Mouse (Mus musculus): ENCODE results near the gene Ganc.

Ganc gene

GRCm38 (mm10) chr2:120403653-120403985 is at the start of gene Ganc:
Gene Ganc (plus strand): TSS chr2:120403896.
- no peak for DNase-seq

DNA sequence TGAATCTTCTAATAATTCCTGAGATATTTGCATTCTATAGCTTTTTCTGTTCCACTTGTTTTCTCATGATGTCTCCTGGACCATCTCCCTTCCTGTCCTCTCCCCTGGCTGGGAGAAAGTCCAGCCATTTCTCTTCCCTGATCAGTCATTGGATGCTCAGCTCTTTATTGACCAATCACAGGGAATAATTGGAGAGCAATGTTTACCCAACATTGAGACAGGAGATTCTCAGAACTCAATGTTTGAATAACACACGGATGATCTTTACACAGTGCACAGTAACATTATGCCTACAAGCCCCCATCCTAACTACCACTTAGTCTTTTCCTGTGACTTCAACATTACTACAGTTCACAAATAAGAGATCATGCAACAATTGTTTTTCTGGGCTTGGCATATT is 43.3 kb upstream of the Ganc start:
- no peak for DNase-seq

- no peak for DNase-seq
These were observed 37.2 kb upstream of the Ganc start for GRCm38 (mm10) chr2:120366501-120366900.

DNA sequence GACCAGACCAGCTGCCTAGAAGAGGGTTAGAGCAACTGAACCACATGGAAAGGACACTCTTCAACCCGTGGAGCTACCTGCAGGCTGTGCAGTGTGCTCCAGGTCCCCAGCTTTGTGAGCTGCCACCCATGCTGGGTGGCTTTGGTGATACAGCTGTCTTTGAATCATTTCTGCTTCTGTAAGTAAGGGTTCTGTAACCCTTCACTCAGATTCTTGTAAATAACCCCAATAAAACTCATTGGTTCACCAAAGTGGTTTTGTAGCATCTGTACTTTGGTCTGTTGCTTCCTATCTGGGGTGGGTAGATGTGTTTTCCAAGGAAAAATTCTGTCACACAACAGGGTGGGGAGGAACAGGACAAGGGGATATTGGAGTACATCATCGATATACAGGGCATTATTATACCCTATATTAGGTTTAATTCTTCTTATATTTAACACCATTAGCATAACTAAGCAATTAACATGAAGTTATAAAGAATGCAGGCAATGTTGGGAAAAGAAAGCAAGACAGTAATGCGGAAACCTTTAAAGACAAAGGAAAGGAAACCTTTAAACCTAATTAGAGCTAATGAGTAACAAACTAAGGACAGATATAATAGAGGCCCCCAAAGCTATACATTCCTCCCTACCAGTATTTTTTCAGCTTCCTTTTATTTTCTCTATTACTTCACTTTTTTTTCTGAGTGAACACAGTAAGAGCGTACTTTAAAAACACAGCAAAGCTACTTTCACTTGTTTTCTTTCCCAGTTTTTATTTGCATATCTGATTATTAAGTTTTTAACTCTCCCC is 36.1 kb upstream of the Ganc start:
- DNase-seq = no peak

DNA sequence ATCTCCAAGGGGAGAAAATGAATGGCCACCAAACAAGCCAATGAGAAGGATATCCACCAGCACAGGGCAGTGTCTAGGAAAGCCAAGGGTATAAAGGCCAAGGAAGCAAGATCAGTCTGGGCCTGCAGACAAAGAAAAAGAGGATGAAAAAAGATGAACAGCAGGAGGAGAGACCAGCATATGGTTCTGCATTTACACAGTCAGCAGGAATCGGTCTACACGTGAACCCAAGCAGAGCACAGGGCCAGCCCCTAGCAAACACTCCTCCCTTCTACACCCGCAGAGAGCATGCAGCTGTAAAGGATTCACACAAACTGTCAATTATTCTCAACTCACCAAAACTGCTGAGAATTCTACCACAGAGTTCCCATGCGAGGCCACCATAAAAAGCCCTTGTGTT is 29.8 kb upstream of the Ganc start:
- no peak for DNase-seq

DNA sequence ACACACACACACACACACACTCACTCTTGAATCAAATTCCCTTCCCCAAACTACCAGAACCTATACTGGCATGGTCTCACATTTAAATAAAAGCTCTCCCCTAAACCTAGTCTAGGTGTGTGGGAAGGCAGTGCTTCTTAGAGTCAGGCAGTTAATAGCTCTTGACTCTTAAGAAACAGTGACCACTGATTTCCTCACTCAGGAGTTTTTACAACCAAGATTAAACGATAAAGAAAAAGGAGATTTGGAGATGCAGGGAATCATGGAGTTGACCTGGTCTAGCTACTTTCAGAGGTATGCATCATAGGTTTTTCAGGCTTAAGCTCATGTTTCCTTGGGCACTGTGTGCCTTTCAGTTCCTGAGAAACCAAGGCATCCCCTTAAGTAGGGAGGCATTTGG is 17.4 kb upstream of the Ganc start:
- DNase-seq = no peak

GRCm38 (mm10) chr2:120387291-120387690 is 16.4 kb upstream of the Ganc start:
- DNase-seq = no peak

- DNase-seq = no peak
These were observed 14.3 kb upstream of the Ganc start for GRCm38 (mm10) chr2:120389376-120389775.

- DNase-seq = no peak
These were observed 12.8 kb upstream of the Ganc start for GRCm38 (mm10) chr2:120390934-120391333.

- DNase-seq = no peak
These were observed 11.3 kb upstream of the Ganc start for GRCm38 (mm10) chr2:120392406-120392805.

GRCm38 (mm10) chr2:120397951-120398350 is 5.7 kb upstream of the Ganc start:
- peak; percentile 39 for DNase-seq

- DNase-seq = no peak
These were observed 883 bp upstream of the Ganc start for GRCm38 (mm10) chr2:120402813-120403212.

GRCm38 (mm10) chr2:120403986-120404822 is 508 bp downstream of the Ganc start, which contains the start of gene Tmem87a:
Gene Tmem87a (minus strand): TSS chr2:120404113.
- peak; percentile 96 for DNase-seq

DNA sequence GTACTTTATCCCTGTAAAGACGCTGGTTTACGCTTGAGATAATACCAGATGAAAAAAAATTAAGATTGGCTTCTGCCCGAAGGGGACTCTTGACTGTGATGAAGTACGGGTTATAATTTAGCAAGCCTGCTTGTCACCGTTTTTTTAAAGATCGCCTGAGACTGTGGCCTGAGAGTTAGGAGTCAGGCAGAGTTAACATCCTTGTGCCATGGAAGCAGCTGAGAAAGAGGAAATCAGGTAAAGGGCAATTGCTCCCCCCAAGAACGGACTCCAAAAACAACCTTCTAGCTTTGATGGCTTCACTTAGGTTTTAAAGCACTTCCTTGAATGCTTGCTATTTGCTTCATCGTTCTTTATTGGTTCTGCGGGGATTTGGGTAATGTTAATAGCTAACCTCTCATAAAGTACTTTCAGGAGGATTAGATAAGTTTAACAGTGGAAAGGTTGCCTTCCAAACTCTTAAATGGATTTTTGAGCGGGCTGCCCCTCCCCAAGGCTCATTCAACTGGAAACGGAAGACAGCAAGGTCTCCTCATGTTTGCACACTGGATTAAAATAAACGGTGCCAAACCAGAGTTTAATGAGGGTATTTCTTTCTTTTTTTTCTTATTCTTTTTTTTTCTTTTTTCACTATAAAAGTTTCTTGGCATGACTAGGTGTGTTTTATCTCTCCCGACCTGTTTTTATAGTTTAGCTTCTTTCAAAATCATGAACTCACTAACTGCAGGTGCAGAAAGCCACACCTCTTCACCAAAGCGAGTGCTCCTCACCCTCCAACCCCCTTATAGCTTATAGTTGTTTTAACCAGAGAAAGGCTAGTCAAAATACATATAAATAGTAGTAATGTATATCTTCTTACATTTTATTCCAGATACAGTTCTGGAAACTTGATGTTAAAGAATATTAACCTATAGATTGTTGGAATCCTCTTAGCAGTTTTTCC is 1.4 kb downstream of the Ganc start:
- DNase-seq = peak; percentile 43

DNA sequence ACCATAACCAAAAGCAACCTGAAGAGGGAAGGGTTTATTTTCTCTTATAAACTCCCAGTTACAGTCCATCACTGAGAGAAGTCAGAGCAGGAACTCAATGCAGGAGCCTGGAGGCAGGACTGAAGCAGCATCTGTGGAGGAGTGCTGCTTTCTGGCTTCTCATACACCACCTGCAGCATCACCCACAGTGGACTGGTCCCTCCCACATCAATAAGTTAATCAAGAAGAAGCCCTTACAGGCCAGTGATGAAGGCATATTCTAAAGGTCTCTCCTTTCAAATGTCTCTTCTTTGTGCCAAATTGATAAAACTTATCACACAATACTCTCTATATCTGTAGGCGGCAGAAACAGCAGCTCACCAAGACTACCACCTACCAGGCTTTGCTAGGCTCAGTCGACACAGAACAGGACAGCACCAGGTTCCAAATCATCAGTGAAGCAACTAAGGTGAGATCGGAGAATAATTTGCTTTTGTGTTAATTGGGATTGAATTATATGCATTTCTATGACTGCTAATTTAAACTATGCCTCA is 7.5 kb downstream of the Ganc start:
- DNase-seq = no peak

GRCm38 (mm10) chr2:120414113-120414512 is 10.4 kb downstream of the Ganc start:
- DNase-seq = no peak

DNA sequence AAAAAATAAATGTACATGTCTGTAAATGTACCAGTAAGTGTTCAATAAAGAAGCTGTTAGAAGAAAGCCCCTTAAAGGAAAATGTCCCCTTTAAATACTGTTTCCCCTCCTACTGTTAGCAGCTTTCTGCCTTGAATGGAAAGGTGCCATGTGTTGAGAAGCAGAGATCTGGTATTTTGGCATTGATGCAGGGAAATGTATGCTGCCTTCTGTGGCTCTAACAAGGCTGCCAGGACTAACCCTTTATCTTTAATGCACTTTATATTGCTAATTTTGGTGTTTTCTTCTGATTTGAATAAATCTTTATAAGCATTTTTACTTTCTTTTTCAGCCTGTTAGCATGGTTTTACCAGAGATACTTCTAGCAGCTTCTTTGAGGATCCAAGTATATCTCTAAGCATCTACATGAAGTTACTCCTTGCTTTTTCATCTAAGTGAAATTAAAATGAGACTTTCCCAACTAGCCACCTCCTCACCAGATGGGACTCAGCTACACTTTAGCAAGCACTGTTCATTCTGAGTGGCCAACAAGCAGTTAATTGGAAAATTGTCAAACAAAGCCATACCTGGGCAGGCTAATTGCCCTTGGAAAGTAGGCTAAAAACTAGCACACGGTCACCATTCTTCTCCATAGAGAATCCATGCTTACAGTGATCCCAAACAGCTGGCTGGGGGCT is 11.2 kb downstream of the Ganc start:
- DNase-seq = no peak

- no peak for DNase-seq
These were observed 20.7 kb downstream of the Ganc start for GRCm38 (mm10) chr2:120424386-120424785.

DNA sequence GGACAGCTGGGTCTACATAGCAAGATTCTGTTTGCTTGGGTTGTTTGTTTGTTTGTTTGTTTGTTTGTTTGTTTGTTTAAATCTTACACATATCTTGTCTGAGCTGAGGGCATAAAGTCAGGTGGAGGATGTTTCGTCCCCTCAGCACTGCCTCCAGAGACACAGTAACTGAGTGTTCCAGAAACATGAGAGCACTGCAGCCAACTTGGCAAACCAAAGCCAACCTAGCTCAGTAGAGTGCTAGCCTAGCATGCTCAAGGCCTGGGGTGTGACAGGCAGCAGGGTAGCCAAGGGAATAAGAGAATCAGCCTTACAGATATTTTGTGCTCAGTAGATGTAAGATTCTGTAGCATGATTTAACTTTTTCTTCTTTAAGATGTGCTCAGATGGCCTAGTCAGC is 40.8 kb downstream of the Ganc start:
- no peak for DNase-seq

- DNase-seq = no peak
These were observed 42.7 kb downstream of the Ganc start for GRCm38 (mm10) chr2:120446373-120446772.

- DNase-seq = no peak
These were observed 43.6 kb downstream of the Ganc start for GRCm38 (mm10) chr2:120447306-120447705.

DNA sequence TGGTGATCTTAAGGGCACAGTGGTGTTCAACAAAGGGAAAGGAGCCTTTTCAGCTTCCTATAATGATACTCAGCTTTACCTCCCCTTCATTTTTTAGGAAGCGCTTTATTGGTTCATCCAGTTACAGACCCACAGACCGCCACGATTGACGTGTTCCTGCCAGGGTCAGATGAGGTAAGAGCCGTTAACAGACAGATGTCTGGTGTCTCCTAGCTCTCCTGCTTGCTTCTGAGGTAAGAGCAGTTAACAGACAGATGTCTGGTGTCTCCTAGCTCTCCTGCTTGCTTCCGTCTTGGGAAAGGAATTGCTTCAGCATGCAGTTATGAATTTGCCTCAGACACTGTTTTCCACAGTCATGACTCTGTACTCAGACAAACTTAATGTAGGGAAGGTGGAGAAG is 47.0 kb downstream of the Ganc start:
- DNase-seq = no peak

Measured in kidney, postnatal 14 days (tissue).